Mouse (Mus musculus) retina, embryonic 14.5 days (tissue): ENCODE results near the gene Apoe.

Experiments
- DNase-seq: peaks from one replicate; pipeline ENCODE4 v3.0.0-alpha.2; 2015; ENCODE audit warnings: low spot score

Apoe gene

DNA sequence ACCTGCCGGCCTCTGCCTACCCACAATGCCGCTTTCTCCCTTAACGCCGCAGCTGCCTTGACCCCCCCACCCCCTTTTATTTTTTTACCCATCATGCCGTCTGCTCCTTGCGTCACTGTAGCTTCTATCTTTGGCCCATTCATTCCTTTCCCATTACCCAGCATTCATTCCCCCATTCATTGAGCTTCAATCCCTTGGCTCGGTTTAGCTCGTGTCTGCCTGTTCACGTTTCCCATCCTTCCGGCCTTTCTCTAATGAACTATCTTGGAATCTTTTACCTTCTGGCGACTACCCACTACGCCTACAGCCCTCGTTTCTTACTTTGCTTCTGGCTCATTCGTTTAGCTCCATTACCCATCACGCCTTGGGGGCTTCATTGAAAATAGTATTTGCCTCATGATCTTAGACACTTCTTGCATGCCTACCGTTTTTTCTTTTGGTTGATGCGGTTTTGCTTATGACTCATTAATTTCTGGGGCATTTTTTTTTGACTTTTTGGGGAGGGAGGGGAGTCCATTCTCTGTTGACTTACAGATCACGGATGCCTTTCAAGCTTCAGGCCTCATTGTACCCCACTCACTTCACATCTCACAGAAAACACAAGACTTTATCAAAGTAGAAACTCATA lies 17.2 kb upstream of the Apoe start:
- DNase-seq, result no peak

GRCm38 (mm10) chr7:19715239-19716054 lies 16.5 kb upstream of the Apoe start, which contains the start of gene Tomm40:
Gene Tomm40 (minus strand): TSS chr7:19715438.
- peak; percentile 100 for DNase-seq

DNA sequence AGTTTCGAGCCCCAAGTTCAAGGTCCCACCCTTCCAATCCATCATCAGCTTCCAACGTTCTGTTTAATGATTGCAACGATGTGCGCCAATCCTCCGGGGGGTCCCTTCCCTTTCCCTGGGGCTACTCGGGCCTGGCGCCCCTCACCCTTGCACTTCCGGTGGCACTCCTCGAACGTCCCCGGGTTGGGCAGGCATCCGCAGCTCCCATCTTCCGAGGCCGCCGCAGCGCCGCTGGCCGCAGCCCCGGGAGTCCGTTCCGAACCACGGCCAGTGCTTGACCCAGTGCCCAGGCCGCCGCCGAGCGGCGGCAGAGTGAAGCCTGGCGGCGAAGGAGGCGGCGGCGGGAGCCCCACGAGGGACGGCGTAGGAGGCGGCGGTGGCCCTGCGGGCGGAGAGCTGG lies 15.8 kb upstream of the Apoe start:
- no peak for DNase-seq

- no peak for DNase-seq
Measured at GRCm38 (mm10) chr7:19713598-19713997, 14.6 kb upstream of the Apoe start.

DNA sequence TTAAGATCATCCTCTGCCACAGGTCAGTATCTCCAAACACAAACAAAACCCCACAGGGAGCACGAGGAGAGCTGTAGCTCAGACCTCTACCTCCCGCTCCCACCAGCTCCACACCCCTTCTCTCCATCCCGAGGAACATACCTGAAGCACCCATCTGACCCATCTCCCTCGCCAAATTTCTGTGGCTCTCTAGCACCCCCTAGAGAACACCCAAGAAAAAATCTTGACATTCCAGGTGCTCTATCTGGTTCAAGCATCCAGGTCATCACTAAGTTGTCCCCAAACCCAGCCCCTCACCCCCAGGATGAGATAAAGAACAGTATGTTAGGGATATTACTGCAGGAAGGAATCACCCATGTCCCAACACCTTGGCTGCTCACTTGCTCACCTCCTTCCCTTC lies 14.2 kb upstream of the Apoe start:
- DNase-seq, result peak; percentile 59

DNA sequence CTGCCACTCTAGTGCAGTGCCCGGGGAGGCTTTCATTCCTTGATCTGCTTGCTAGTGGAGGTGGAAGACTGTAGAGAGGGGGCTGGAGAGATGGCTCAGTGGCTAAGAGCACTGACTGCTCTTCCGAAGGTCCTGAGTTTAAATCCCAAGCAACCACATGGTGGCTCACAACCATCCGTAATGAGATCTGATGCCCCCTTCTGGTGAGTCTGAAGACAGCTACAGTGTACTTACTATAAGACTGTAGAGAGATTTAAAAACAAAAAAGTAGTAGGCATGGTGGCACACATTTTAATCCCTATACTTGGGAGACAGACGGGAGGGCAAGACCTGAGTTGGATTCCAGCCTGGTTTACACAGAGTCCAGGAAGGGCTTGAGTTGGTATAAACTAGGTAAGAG lies 13.4 kb upstream of the Apoe start:
- DNase-seq, result peak; percentile 58

DNA sequence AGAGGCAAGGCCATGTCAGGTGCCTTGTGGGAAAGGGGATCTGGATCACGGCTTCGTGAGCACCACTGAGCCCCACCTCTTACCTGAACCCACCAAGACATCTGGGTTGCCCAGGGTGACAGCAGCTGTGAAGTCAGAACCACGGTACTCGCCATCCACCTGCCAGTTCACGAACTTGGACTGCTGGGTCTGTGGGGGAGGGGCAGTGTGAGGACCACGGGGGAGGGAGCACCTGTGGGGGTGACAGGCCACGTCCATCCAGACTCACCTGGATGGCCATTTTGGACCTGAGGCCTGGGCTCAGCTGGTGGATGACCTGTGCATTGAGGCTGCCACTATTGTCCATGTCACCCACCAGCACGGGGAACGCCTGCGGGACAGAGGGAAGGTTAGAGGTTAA lies 11.7 kb upstream of the Apoe start:
- DNase-seq, result no peak

DNA sequence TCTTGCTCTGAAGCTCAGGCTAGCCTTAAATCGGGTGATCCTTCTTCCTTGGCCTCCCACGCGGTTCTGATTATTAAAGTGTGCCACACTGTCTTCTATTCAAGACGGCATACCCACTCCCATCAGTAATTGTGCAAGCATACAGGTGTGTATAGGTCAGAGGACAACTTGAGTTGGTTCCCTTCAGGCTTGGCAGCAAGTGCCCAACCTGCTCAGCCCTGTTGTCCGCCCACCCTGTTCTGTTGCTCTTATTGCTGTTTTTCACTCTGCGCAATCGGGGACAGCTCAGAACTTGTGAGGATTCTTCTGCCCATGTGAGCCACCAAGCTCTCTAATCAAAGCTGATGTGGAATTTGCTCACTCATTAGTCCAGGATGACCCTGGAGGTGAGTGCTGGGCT lies 6.3 kb upstream of the Apoe start:
- DNase-seq, result no peak

DNA sequence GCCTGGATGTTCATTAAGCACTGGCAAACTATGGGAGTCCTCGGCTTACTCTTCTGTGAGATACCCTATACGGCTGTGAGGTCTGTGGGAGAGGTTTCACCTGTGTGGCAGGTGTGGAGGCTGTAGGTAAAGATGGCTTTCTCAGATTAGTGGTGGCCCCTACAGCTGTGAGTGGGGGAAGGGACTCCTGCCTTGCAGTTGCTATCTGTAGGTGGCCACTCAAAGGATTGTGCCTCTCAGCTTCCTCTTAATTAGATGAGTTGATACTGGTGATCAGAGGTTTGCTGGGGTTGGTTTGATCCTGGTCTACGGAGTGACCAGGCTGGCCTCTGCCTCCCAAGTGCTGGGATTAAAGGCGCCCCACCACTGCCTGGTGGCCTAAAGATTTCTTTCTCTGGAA lies 5.5 kb upstream of the Apoe start:
- DNase-seq, result no peak

- DNase-seq, result no peak
Measured at GRCm38 (mm10) chr7:19702859-19703555, 4.0 kb upstream of the Apoe start.

GRCm38 (mm10) chr7:19701069-19701761 lies 2.2 kb upstream of the Apoe start:
- DNase-seq, result peak; percentile 81

- DNase-seq, result no peak
Measured at GRCm38 (mm10) chr7:19700299-19701068, 1.5 kb upstream of the Apoe start.

DNA sequence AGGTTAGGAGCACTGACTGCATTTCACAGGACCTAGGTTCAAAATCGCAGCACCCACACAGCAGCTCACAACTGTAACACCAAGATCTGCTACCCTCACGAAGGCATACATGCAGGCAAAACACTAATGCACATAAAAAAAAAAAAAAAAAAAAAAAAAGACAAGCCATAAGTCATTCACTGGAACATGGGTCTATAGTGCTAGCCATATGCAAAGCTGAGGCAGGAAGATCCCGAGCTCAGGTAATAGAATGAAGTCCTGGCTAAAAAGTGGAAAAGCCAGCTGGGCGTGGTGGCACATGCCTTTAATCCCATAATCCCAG lies 800 bp upstream of the Apoe start:
- DNase-seq, result no peak

GRCm38 (mm10) chr7:19697949-19698906 lies 760 bp downstream of the Apoe start:
- peak; percentile 61 for DNase-seq

- no peak for DNase-seq
Measured at GRCm38 (mm10) chr7:19696336-19696873, 2.6 kb downstream of the Apoe start.

GRCm38 (mm10) chr7:19695881-19696280 lies 3.1 kb downstream of the Apoe start:
- no peak for DNase-seq

- DNase-seq, result no peak
Measured at GRCm38 (mm10) chr7:19695213-19695594, 3.8 kb downstream of the Apoe start.

DNA sequence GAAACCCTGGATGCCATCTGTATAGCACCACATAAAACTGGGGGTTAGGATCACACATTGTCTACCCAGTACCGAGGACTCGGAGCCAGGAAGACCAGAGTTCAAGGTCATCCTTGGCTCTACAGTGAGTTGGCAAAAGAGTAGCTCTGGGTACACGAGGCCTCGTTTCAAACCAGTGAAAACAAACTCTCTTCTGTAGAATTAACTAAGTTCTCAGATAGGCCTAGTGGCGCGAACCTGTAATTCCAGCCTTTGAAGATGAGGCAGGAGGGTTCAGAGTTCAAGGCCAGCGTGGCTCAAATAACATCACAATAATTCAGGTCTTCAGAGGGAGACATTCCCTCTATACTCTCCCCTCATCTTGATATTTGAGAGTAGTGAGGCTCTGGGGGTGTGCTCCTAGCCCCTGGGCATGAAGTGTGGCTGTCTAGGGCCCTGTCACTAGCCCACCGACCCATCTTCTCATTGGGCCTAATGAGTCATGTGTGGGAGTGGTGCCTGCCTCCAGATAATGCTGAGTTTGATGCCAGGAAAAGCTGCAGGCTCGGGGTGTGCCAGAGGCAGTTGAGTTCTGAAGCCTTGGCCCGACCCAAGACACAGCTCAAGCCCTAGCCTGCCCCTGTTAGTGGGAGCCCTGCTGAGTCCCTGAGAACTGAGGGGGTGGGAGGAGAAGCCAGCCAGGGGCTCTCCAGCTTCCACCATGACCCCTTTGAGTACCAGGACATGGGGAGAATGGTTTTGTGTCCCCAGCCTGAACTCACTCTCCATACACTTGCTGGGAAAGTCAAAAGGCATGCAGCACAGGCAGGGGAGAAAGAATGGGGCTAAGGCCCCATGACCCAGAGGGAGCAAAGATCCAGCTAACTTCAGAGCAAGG lies 4.4 kb downstream of the Apoe start:
- DNase-seq, result no peak

- DNase-seq, result peak; percentile 66
Measured at GRCm38 (mm10) chr7:19693421-19693820, 5.6 kb downstream of the Apoe start.
